Mouse (Mus musculus): ENCODE measurements around the gene Rccd1. TPM values are rescaled to one million over a fixed set of nuclear protein-coding genes. Genes with fewer than 3 reads are reported as not detected.

Gene Rccd1
- 20.6 and 23.6 TPM in 2 replicates for total RNA-seq (2014; fragmentation: Nextera tagmentation)
- total RNA-seq (2017) = 16.4 and 23.0 TPM in 2 replicates

- ATAC-seq (replicated peaks; ENCODE audit: poor library complexity, severe bottlenecking) = peak; percentile 96
These were observed at the start of gene Rccd1 for GRCm38 (mm10) chr7:80324043-80324815. TSS of gene Rccd1 (minus strand) at chr7:80324454.

- ATAC-seq (replicated peaks; ENCODE audit: poor library complexity, severe bottlenecking) = peak; percentile 4; the same call in 1 of the 2 replicates
These were observed 49.6 kb upstream of the Rccd1 start for GRCm38 (mm10) chr7:80373850-80374249.

GRCm38 (mm10) chr7:80373352-80373751, 49.1 kb upstream of the Rccd1 start:
- ATAC-seq (replicated peaks; ENCODE audit: poor library complexity, severe bottlenecking) = no peak

GRCm38 (mm10) chr7:80372667-80373066, 48.4 kb upstream of the Rccd1 start:
- no peak for ATAC-seq (replicated peaks; ENCODE audit: poor library complexity, severe bottlenecking)

GRCm38 (mm10) chr7:80372166-80372565, 47.9 kb upstream of the Rccd1 start:
- no peak for ATAC-seq (replicated peaks; ENCODE audit: poor library complexity, severe bottlenecking)

GRCm38 (mm10) chr7:80371041-80371751, 46.9 kb upstream of the Rccd1 start, which contains the start of gene Man2a2:
TSS of gene Man2a2 (minus strand) at chr7:80371375.
- peak; percentile 41 for ATAC-seq (replicated peaks; ENCODE audit: poor library complexity, severe bottlenecking)

GRCm38 (mm10) chr7:80370649-80371040, 46.4 kb upstream of the Rccd1 start:
- peak; percentile 15; the same call in 1 of the 2 replicates for ATAC-seq (replicated peaks; ENCODE audit: poor library complexity, severe bottlenecking)

- ATAC-seq (replicated peaks; ENCODE audit: poor library complexity, severe bottlenecking) = peak; percentile 24; the same call in 1 of the 2 replicates
These were observed 45.7 kb upstream of the Rccd1 start for GRCm38 (mm10) chr7:80369967-80370431.

- ATAC-seq (replicated peaks; ENCODE audit: poor library complexity, severe bottlenecking) = no peak; the same call in 1 of the 2 replicates
These were observed 45.2 kb upstream of the Rccd1 start for GRCm38 (mm10) chr7:80369461-80369860.

- peak; percentile 54 for ATAC-seq (replicated peaks; ENCODE audit: poor library complexity, severe bottlenecking)
These were observed 44.6 kb upstream of the Rccd1 start for GRCm38 (mm10) chr7:80368635-80369421.

- ATAC-seq (replicated peaks; ENCODE audit: poor library complexity, severe bottlenecking) = no peak
These were observed 43.8 kb upstream of the Rccd1 start for GRCm38 (mm10) chr7:80368009-80368408.

- no peak for ATAC-seq (replicated peaks; ENCODE audit: poor library complexity, severe bottlenecking)
These were observed 43.0 kb upstream of the Rccd1 start for GRCm38 (mm10) chr7:80367232-80367631.

- no peak for ATAC-seq (replicated peaks; ENCODE audit: poor library complexity, severe bottlenecking)
These were observed 41.5 kb upstream of the Rccd1 start for GRCm38 (mm10) chr7:80365759-80366158.

- ATAC-seq (replicated peaks; ENCODE audit: poor library complexity, severe bottlenecking) = 0 out of 2 replicates have a peak, but pooled peaks have one; percentile 27
These were observed 36.2 kb upstream of the Rccd1 start for GRCm38 (mm10) chr7:80360435-80360834.

- ATAC-seq (replicated peaks; ENCODE audit: poor library complexity, severe bottlenecking) = no peak
These were observed 33.8 kb upstream of the Rccd1 start for GRCm38 (mm10) chr7:80358039-80358438.

GRCm38 (mm10) chr7:80357156-80357555, 32.9 kb upstream of the Rccd1 start:
- no peak for ATAC-seq (replicated peaks; ENCODE audit: poor library complexity, severe bottlenecking)

GRCm38 (mm10) chr7:80356351-80356750, 32.1 kb upstream of the Rccd1 start:
- no peak for ATAC-seq (replicated peaks; ENCODE audit: poor library complexity, severe bottlenecking)

- no peak for ATAC-seq (replicated peaks; ENCODE audit: poor library complexity, severe bottlenecking)
These were observed 28.7 kb upstream of the Rccd1 start for GRCm38 (mm10) chr7:80352920-80353319.

- no peak for ATAC-seq (replicated peaks; ENCODE audit: poor library complexity, severe bottlenecking)
These were observed 26.6 kb upstream of the Rccd1 start for GRCm38 (mm10) chr7:80350808-80351207.

Data from granulocyte monocyte progenitor cell, adult 5-6 weeks (primary cell).